Mouse (Mus musculus) left cerebral cortex, postnatal 36 days (tissue): ENCODE measurements around the gene Gga1. TPM values are rescaled to one million over a fixed set of nuclear protein-coding genes. Genes with fewer than 3 reads are reported as not detected.
A peak's percentile ranks its signal among the peaks of the same experiment; 100 is the strongest.
"Not testable (repeated sequence)": the region's sequence is repeated elsewhere in the genome, so short reads cannot be mapped to it uniquely, and the experiment has no call there.

Source experiments
- DNase-seq, 2 experiments: peaks; one replicate each; pipeline ENCODE4 v3.0.0; 2021 to 2022; ENCODE audit warnings: low spot score in 2 of 2, mixed read lengths in 1 of 2
- intact Hi-C: fragments of 180-260 bp; cut with DNase I; formaldehyde crosslinking; loops from one replicate; pipeline ENCODE4 v1.15.1; 2025
- total RNA-seq, 2 experiments: library from RNA; stranded (reverse); gene quantifications; 2 replicates each; pipeline ENCODE4 v1.2.3; 2021

Gene Gga1
- total RNA-seq, 2 experiments from 2014 or later: 57.6 to 65.0 TPM

- intact Hi-C loops: no loop called here
- no peak for DNase-seq
These were observed 33.2 kb upstream of the Gga1 start for GRCm38 (mm10) chr15:78843581-78844469.

- intact Hi-C loops: no loop called here
- no peak for DNase-seq
These were observed 32.2 kb upstream of the Gga1 start for GRCm38 (mm10) chr15:78844791-78845190.

- intact Hi-C loops: no loop called here
- DNase-seq: no peak
These were observed 31.7 kb upstream of the Gga1 start for GRCm38 (mm10) chr15:78845321-78845720.

- intact Hi-C loops: no loop called here
- no peak for DNase-seq
These were observed 31.1 kb upstream of the Gga1 start for GRCm38 (mm10) chr15:78845867-78846266.

- intact Hi-C loops: no loop called here
- no peak for DNase-seq
These were observed 30.6 kb upstream of the Gga1 start for GRCm38 (mm10) chr15:78846352-78846751.

- DNase-seq, intact Hi-C loops: not testable (repeated sequence)
These were observed 30.2 kb upstream of the Gga1 start for GRCm38 (mm10) chr15:78846805-78847204.

GRCm38 (mm10) chr15:78848467-78848866 lies 28.5 kb upstream of the Gga1 start:
- intact Hi-C loops: loop anchor here (2.0 kb wide), 1 partner anchor 22 kb away; no protein-coding TSS in a partner anchor

GRCm38 (mm10) chr15:78849485-78849884 lies 27.5 kb upstream of the Gga1 start:
- no peak for DNase-seq
- intact Hi-C loops: loop anchor here (2.0 kb wide), 1 partner anchor 23 kb away; no protein-coding TSS in a partner anchor

More at GRCm38 (mm10) chr15:78848467-78848866, 28.5 kb upstream of the Gga1 start:
- peak; percentile 59 to 73 for DNase-seq

- intact Hi-C loops: loop anchor here (5.0 kb wide), 1 partner anchor 228 kb away; no protein-coding TSS in a partner anchor
- no peak for DNase-seq
These were observed 26.7 kb upstream of the Gga1 start for GRCm38 (mm10) chr15:78850059-78850824.

- no peak for DNase-seq
- intact Hi-C loops: loop anchor here (5.0 kb wide), 1 partner anchor 229 kb away; no protein-coding TSS in a partner anchor
These were observed 26.0 kb upstream of the Gga1 start for GRCm38 (mm10) chr15:78850944-78851343.

GRCm38 (mm10) chr15:78851505-78852153 lies 25.4 kb upstream of the Gga1 start:
- intact Hi-C loops: loop anchor here (5.0 kb wide), 1 partner anchor 229 kb away; no protein-coding TSS in a partner anchor
- peak; percentile 85 to 87 for DNase-seq

- DNase-seq: no peak
- intact Hi-C loops: no loop called here
These were observed 21.6 kb upstream of the Gga1 start, which contains the start of gene Lgals2 for GRCm38 (mm10) chr15:78855303-78855965. TSS of gene Lgals2 (minus strand) at chr15:78855529.

- DNase-seq: no peak
- intact Hi-C loops: no loop called here
These were observed 20.0 kb upstream of the Gga1 start for GRCm38 (mm10) chr15:78857009-78857408.

- DNase-seq: no peak
- intact Hi-C loops: no loop called here
These were observed 17.7 kb upstream of the Gga1 start for GRCm38 (mm10) chr15:78859311-78859710.

- intact Hi-C loops: no loop called here
- no peak for DNase-seq
These were observed 17.3 kb upstream of the Gga1 start for GRCm38 (mm10) chr15:78859714-78860113.

GRCm38 (mm10) chr15:78862280-78862679 lies 14.7 kb upstream of the Gga1 start:
- intact Hi-C loops: no loop called here
- no peak for DNase-seq

- DNase-seq: no peak
- intact Hi-C loops: no loop called here
These were observed 13.8 kb upstream of the Gga1 start for GRCm38 (mm10) chr15:78863154-78863553.

- DNase-seq: no peak
- intact Hi-C loops: no loop called here
These were observed 13.1 kb upstream of the Gga1 start for GRCm38 (mm10) chr15:78863852-78864253.

- intact Hi-C loops: loop anchor here (5.0 kb wide), 1 partner anchor 41 kb away; no protein-coding TSS in a partner anchor
- no peak for DNase-seq
These were observed 8.6 kb upstream of the Gga1 start for GRCm38 (mm10) chr15:78868398-78868797.
